Mouse (Mus musculus): ENCODE data around the gene Ano10. TPM values are rescaled to one million over a fixed set of nuclear protein-coding genes. Genes with fewer than 3 reads are reported as not detected.

Ano10 gene
- polyA plus RNA-seq, 1 experiment from 2014 or later, result 48.1 TPM

DNA sequence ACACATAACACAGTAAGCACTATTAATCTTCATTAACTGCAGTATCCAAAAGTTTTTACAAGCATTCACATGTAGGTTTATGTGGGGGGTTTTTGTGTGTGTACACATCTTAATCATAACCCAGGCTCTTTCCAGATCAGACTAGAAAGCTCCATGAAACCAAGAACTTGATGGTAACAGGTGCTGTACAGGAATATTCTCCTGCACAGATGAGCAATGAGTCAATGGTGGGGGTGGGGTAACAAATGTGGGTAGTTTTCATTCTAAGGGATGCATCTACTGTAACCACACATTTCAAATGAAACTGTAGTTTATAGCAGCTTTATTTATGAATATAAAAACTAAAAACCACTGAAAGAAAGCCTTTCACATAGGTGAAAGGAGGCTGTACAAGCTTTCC is 79.1 kb downstream of the Ano10 start:
- H3K36me3 ChIP-seq (ENCODE audit: control insufficient read depth, insufficient read depth, low read length), result no peaks in the 10 kb centered on the region
- no peaks in the 10 kb centered on the region for H3K27me3 ChIP-seq (ENCODE audit: control insufficient read depth, insufficient read depth, low read length)
- H3K4me1 ChIP-seq (ENCODE audit: control insufficient read depth, insufficient read depth, low read length), result no peaks in the 10 kb centered on the region
- H3K4me2 ChIP-seq (ENCODE audit: low read depth, low read length), result no peak overlapping the region
- no peak overlapping the region for H3K27ac ChIP-seq (ENCODE audit: low read depth, low read length)
- no peaks in the 10 kb centered on the region for H3K9me3 ChIP-seq (ENCODE audit: control insufficient read depth, low read length)
- H3K9ac ChIP-seq (replicated peaks; ENCODE audit: low read depth, low read length), result no peak overlapping the region
- H3K4me3 ChIP-seq (ENCODE audit: low read depth, low read length), result no peak overlapping the region
- ATAC-seq (ENCODE audit: low read depth), result no peak

DNA sequence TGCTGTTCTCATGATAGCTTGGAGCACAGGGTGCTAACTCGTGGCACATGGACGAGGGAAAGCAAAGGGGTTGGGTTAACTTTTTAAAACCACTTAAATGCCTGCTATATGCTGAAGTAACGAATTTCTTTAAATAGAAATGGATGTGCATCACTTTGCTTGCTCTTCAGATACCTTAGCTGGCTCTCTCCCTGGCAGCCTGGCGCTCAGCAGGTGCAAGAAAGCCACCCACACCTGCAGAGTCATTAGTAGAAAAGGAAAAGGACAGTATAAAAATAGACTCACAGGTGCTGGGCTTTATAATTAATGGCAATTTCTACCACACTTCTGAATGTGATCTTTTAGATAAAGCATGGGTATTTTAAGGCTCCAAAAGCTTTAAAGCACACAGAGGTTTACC is 85.9 kb downstream of the Ano10 start:
- no peak overlapping the region for H3K27ac ChIP-seq (ENCODE audit: low read depth, low read length)
- H3K9ac ChIP-seq (replicated peaks; ENCODE audit: low read depth, low read length), result no peak overlapping the region
- no peaks in the 10 kb centered on the region for H3K27me3 ChIP-seq (ENCODE audit: control insufficient read depth, insufficient read depth, low read length)
- H3K4me1 ChIP-seq (ENCODE audit: control insufficient read depth, insufficient read depth, low read length), result no peaks in the 10 kb centered on the region
- WGBS, result 79% methylated on average over 4 of the region's 4 CpGs
- H3K4me2 ChIP-seq (ENCODE audit: low read depth, low read length), result no peak overlapping the region
- no peak overlapping the region for H3K4me3 ChIP-seq (ENCODE audit: low read depth, low read length)
- H3K9me3 ChIP-seq (ENCODE audit: control insufficient read depth, low read length), result no peaks in the 10 kb centered on the region
- no peaks in the 10 kb centered on the region for H3K36me3 ChIP-seq (ENCODE audit: control insufficient read depth, insufficient read depth, low read length)
- ATAC-seq (ENCODE audit: low read depth), result no peak

- Histone ChIP-seq H3K27me3 (ENCODE audit: control insufficient read depth, insufficient read depth, low read length) (no peaks in the 10 kb centered on the region), H3K9me3 (ENCODE audit: control insufficient read depth, low read length) (no peaks in the 10 kb centered on the region), H3K9ac (replicated peaks; ENCODE audit: low read depth, low read length) (no peak overlapping the region), H3K4me1 (ENCODE audit: control insufficient read depth, insufficient read depth, low read length) (no peaks in the 10 kb centered on the region), H3K4me3 (ENCODE audit: low read depth, low read length) (no peak overlapping the region), H3K36me3 (ENCODE audit: control insufficient read depth, insufficient read depth, low read length) (no peaks in the 10 kb centered on the region), H3K4me2 (ENCODE audit: low read depth, low read length) (no peak overlapping the region), H3K27ac (ENCODE audit: low read depth, low read length) (no peak overlapping the region)
- WGBS, result 69% methylated on average over 11 of the region's 11 CpGs
- ATAC-seq (ENCODE audit: low read depth), result no peak
Measured at GRCm38 (mm10) chr9:122205543-122206200, 88.6 kb downstream of the Ano10 start.

GRCm38 (mm10) chr9:122204508-122204907 is 89.7 kb downstream of the Ano10 start:
- ATAC-seq (ENCODE audit: low read depth), result no peak
- no peak overlapping the region for H3K27ac ChIP-seq (ENCODE audit: low read depth, low read length)
- H3K36me3 ChIP-seq (ENCODE audit: control insufficient read depth, insufficient read depth, low read length), result no peaks in the 10 kb centered on the region
- no peak overlapping the region for H3K9ac ChIP-seq (replicated peaks; ENCODE audit: low read depth, low read length)
- no peak overlapping the region for H3K4me3 ChIP-seq (ENCODE audit: low read depth, low read length)
- WGBS, result 70% methylated on average over 7 of the region's 7 CpGs
- H3K27me3 ChIP-seq (ENCODE audit: control insufficient read depth, insufficient read depth, low read length), result no peaks in the 10 kb centered on the region
- no peaks in the 10 kb centered on the region for H3K4me1 ChIP-seq (ENCODE audit: control insufficient read depth, insufficient read depth, low read length)
- H3K4me2 ChIP-seq (ENCODE audit: low read depth, low read length), result no peak overlapping the region
- no peaks in the 10 kb centered on the region for H3K9me3 ChIP-seq (ENCODE audit: control insufficient read depth, low read length)

GRCm38 (mm10) chr9:122199253-122199652 is 95.0 kb downstream of the Ano10 start:
- Histone ChIP-seq H3K27me3 (ENCODE audit: control insufficient read depth, insufficient read depth, low read length) (no peaks in the 10 kb centered on the region), H3K27ac (ENCODE audit: low read depth, low read length) (no peak overlapping the region), H3K4me3 (ENCODE audit: low read depth, low read length) (no peak overlapping the region), H3K9me3 (ENCODE audit: control insufficient read depth, low read length) (no peaks in the 10 kb centered on the region), H3K4me2 (ENCODE audit: low read depth, low read length) (no peak overlapping the region), H3K36me3 (ENCODE audit: control insufficient read depth, insufficient read depth, low read length) (peaks cover 5% of the 10 kb centered on the region; the same call in 1 of the 2 replicates), H3K9ac (replicated peaks; ENCODE audit: low read depth, low read length) (no peak overlapping the region), H3K4me1 (ENCODE audit: control insufficient read depth, insufficient read depth, low read length) (no peaks in the 10 kb centered on the region)
- no peak; the same call in 1 of the 2 replicates for ATAC-seq (ENCODE audit: low read depth)
- WGBS, result 23% methylated on average over 6 of the region's 6 CpGs

DNA sequence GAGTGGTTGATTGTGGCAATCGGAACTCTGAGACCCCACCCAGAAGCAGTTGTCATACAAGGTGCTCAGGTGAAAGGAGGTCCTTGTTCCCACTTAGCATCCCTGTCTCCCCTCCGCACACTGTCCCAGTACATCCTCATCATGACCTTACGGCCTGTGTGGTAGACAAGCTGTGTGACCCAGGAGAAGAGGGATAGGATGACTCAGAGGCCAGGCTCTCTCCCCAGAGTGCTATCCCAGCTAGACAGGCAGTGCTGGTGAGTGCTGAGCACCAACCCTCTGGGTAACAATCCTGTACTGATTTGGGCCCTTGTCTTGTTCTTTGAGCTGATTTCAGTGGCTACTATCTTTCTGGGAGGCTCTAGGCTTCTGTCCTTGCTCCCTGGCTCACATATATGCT is 95.6 kb downstream of the Ano10 start:
- Histone ChIP-seq H3K36me3 (ENCODE audit: control insufficient read depth, insufficient read depth, low read length) (peaks cover 5% of the 10 kb centered on the region; the same call in 1 of the 2 replicates), H3K27me3 (ENCODE audit: control insufficient read depth, insufficient read depth, low read length) (no peaks in the 10 kb centered on the region), H3K9ac (replicated peaks; ENCODE audit: low read depth, low read length) (no peak overlapping the region), H3K4me3 (ENCODE audit: low read depth, low read length) (no peak overlapping the region), H3K4me2 (ENCODE audit: low read depth, low read length) (no peak overlapping the region), H3K4me1 (ENCODE audit: control insufficient read depth, insufficient read depth, low read length) (no peaks in the 10 kb centered on the region), H3K9me3 (ENCODE audit: control insufficient read depth, low read length) (no peaks in the 10 kb centered on the region), H3K27ac (ENCODE audit: low read depth, low read length) (no peak overlapping the region)
- no peak for ATAC-seq (ENCODE audit: low read depth)
- 63% methylated on average over 3 of the region's 3 CpGs for WGBS

- Histone ChIP-seq H3K4me1 (ENCODE audit: control insufficient read depth, insufficient read depth, low read length) (no peaks in the 10 kb centered on the region), H3K9ac (replicated peaks; ENCODE audit: low read depth, low read length) (no peak overlapping the region), H3K27ac (ENCODE audit: low read depth, low read length) (no peak overlapping the region), H3K4me2 (ENCODE audit: low read depth, low read length) (no peak overlapping the region), H3K9me3 (ENCODE audit: control insufficient read depth, low read length) (no peaks in the 10 kb centered on the region), H3K27me3 (ENCODE audit: control insufficient read depth, insufficient read depth, low read length) (no peaks in the 10 kb centered on the region), H3K4me3 (ENCODE audit: low read depth, low read length) (no peak overlapping the region), H3K36me3 (ENCODE audit: control insufficient read depth, insufficient read depth, low read length) (peaks cover 5% of the 10 kb centered on the region; the same call in 1 of the 2 replicates)
- 82% methylated on average over 5 of the region's 5 CpGs for WGBS
- ATAC-seq (ENCODE audit: low read depth), result no peak
Measured at GRCm38 (mm10) chr9:122197021-122197420, 97.2 kb downstream of the Ano10 start.

- Histone ChIP-seq H3K9ac (replicated peaks; ENCODE audit: low read depth, low read length) (no peak overlapping the region), H3K9me3 (ENCODE audit: control insufficient read depth, low read length) (no peaks in the 10 kb centered on the region), H3K27ac (ENCODE audit: low read depth, low read length) (no peak overlapping the region), H3K27me3 (ENCODE audit: control insufficient read depth, insufficient read depth, low read length) (no peaks in the 10 kb centered on the region), H3K4me2 (ENCODE audit: low read depth, low read length) (no peak overlapping the region), H3K36me3 (ENCODE audit: control insufficient read depth, insufficient read depth, low read length) (peaks cover 5% of the 10 kb centered on the region; the same call in 1 of the 2 replicates), H3K4me3 (ENCODE audit: low read depth, low read length) (no peak overlapping the region), H3K4me1 (ENCODE audit: control insufficient read depth, insufficient read depth, low read length) (no peaks in the 10 kb centered on the region)
- no peak for ATAC-seq (ENCODE audit: low read depth)
- 78% methylated on average over 5 of the region's 5 CpGs for WGBS
Measured at GRCm38 (mm10) chr9:122195042-122195682, 99.1 kb downstream of the Ano10 start.

- no peak overlapping the region for H3K4me2 ChIP-seq (ENCODE audit: low read depth, low read length)
- H3K27me3 ChIP-seq (ENCODE audit: control insufficient read depth, insufficient read depth, low read length), result no peaks in the 10 kb centered on the region
- H3K9me3 ChIP-seq (ENCODE audit: control insufficient read depth, low read length), result no peaks in the 10 kb centered on the region
- no peaks in the 10 kb centered on the region for H3K4me1 ChIP-seq (ENCODE audit: control insufficient read depth, insufficient read depth, low read length)
- no peak overlapping the region for H3K27ac ChIP-seq (ENCODE audit: low read depth, low read length)
- H3K36me3 ChIP-seq (ENCODE audit: control insufficient read depth, insufficient read depth, low read length), result peaks cover 2% of the 10 kb centered on the region; the same call in 1 of the 2 replicates
- 93% methylated on average over 5 of the region's 5 CpGs for WGBS
- ATAC-seq (ENCODE audit: low read depth), result no peak
- H3K9ac ChIP-seq (replicated peaks; ENCODE audit: low read depth, low read length), result no peak overlapping the region
- no peak overlapping the region for H3K4me3 ChIP-seq (ENCODE audit: low read depth, low read length)
Measured at GRCm38 (mm10) chr9:122193823-122194222, 100.4 kb downstream of the Ano10 start.

Data from neural tube, embryonic 14.5 days (tissue).